Mouse (Mus musculus): ENCODE data around the gene Gm21961.
"Not testable (repeated sequence)": the region's sequence is repeated elsewhere in the genome, so short reads cannot be mapped to it uniquely, and the experiment has no call there.

Gene Gm21961

GRCm38 (mm10) chr15:65014804-65015203, at the start of gene Gm21961:
Gene Gm21961 (minus strand): TSS chr15:65014904.
- in situ Hi-C loops (cut with MboI), result no loop called here

DNA sequence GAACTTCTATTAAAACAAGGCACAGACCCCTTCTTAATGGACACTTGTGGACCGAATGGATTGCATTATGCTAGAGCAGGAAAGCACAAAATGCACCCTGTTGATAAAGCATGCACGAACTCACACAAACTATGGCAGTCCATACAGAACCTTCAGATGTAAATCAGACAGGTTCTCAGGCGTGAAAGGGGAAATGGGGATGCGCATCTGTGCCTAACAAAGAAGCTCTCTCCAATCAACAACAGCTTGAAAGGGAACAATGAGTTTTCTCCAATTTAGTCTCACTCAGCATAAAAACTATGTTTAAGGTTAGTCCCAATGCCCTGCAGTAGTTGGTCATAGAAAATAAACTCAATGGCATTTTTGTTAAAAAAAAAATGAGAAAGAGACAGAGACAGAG, 27.3 kb upstream of the Gm21961 start:
- in situ Hi-C loops (cut with MboI), result no loop called here

GRCm38 (mm10) chr15:65039216-65039615, 24.5 kb upstream of the Gm21961 start:
- in situ Hi-C loops (cut with MboI), result not testable (repeated sequence)

DNA sequence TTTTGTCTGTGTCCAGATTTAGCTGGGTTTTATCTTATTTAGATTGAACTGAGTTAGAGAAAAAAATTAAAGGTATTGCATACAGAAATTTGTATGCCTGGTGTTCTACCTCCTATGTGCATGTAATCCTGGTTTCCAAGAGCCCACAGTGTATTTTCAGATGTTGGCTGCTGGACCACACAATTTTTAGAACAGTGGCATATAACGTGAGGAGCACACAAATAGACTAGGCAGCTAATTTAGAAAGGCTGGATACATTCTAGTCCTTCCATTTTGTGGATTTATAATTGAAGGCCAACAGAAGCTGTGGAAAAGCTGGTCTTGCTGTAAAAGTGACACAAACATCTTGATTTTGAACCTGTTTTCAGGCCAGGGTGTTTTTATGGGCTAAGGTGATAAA, 3.3 kb upstream of the Gm21961 start:
- in situ Hi-C loops (cut with MboI), result no loop called here

GRCm38 (mm10) chr15:65006177-65006576, 8.5 kb downstream of the Gm21961 start:
- in situ Hi-C loops (cut with MboI), result no loop called here

GRCm38 (mm10) chr15:64994498-64994897, 20.2 kb downstream of the Gm21961 start:
- in situ Hi-C loops (cut with MboI), result no loop called here

DNA sequence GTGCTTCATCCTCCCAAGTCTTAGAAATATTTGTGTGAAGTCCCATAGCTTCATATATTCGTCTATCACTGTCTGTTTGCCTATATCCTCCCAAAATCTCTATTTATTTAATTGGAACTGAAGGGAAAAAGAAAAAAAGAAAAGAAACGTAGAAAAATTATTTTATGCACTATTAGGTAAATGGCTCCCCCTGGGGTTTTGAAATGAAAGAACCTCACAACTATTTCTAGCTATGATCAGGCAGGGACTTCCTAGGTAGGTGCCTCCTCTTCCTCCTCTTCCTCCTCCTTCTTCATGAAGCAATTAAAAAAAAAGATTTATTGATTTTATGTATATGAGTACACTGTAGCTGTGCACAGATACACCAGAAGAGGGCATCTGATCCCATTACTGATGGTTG, 34.7 kb downstream of the Gm21961 start:
- in situ Hi-C loops (cut with MboI), result no loop called here

DNA sequence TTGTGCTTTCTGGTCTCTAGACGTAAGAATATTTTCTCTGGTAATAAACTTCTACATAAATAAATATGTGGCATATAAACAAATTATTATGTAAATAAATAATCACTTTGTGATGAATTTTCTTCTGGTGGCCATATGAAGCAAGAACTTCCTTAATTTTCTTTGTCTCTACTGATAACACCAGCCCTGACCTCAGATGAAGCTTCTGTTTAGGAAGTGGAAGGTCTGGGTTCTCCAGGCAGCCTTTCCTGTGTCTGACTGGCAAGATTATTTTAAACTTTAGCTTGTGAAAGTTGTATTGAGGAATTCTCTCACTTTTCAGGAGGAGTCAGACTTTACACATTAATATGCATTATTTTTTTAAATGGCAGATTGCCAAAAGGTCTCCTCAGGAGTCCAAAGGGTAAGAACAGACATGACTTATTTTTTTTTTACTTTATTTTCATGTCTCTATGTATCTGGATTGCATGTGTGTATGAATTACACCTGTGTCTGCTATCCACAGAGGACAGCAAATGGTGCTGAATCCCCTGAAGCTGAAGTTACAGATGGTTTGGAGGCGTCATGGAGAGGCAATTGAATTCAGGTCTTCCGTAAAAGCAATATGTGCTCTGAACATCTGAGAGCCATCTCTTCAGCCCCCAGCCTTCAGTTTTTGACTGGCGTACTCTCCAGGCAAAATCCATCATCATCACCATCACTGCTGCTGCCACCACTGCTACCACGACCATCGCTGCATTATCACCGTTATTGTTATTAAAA, 38.5 kb downstream of the Gm21961 start:
- in situ Hi-C loops (cut with MboI), result no loop called here
